Mouse (Mus musculus) MEL (cell line): ENCODE measurements around the gene Cers5. TPM values are rescaled to one million over a fixed set of nuclear protein-coding genes. Genes with fewer than 3 reads are reported as not detected.

Source experiments
- DNase-seq: peaks from one replicate; pipeline ENCODE4 v3.0.0; 2011; ENCODE audit warnings: low read depth, low spot score
- H3K27ac ChIP-seq: 2 replicates; pipeline ENCODE4 v1.5.1; 2012; ENCODE audit warnings: low read depth, mild to moderate bottlenecking, control low read depth, low read length, moderate library complexity; ENCODE audit not compliant: control insufficient read depth
- H3K27me3 ChIP-seq, 2 experiments: fragments of 150-350 bp in 1 of 2; sonication (generic) in 1 of 2; 2 replicates each; pipeline ENCODE4 v1.6.1; 2012; ENCODE audit warnings: low read length in 2 of 2, mild to moderate bottlenecking in 2 of 2, improper control_type of control experiment in 1 of 2, moderate library complexity in 1 of 2; ENCODE audit not compliant: insufficient read depth in 2 of 2, control insufficient read depth in 1 of 2
- H3K36me3 ChIP-seq, 2 experiments: 2 replicates each; pipeline ENCODE4 v1.6.1; 2012 to 2014; ENCODE audit warnings: low read length in 2 of 2, improper control_type of control experiment in 1 of 2, inconsistent platforms in 1 of 2, mild to moderate bottlenecking in 1 of 2; ENCODE audit not compliant: insufficient read depth in 2 of 2, control insufficient read depth in 1 of 2
- H3K4me1 ChIP-seq, 2 experiments: fragments of 150-350 bp in 1 of 2; sonication (generic) in 1 of 2; 2 replicates each; pipeline ENCODE4 v1.6.1; 2012; ENCODE audit warnings: low read length in 2 of 2, improper control_type of control experiment in 1 of 2, mild to moderate bottlenecking in 1 of 2; ENCODE audit not compliant: insufficient read depth in 2 of 2, control insufficient read depth in 1 of 2
- H3K4me3 ChIP-seq, 2 experiments: fragments of 150-350 bp in 1 of 2; sonication (generic) in 1 of 2; 2 replicates each; pipeline ENCODE4 v1.5.1; 2012; ENCODE audit warnings: low read depth in 2 of 2, low read length in 2 of 2, mild to moderate bottlenecking in 2 of 2, moderate library complexity in 2 of 2, control low read depth in 1 of 2, improper control_type of control experiment in 1 of 2; ENCODE audit not compliant: control insufficient read depth in 1 of 2, insufficient read depth in 1 of 2
- H3K79me2 ChIP-seq: 2 replicates; pipeline ENCODE4 v1.6.1; 2012; ENCODE audit warnings: mild to moderate bottlenecking, low read length, moderate library complexity; ENCODE audit not compliant: control insufficient read depth, poor library complexity, insufficient read depth
- H3K9ac ChIP-seq: 2 replicates; pipeline ENCODE4 v1.6.1; 2012; ENCODE audit warnings: low read depth, mild to moderate bottlenecking, control low read depth, low read length, moderate library complexity; ENCODE audit not compliant: control insufficient read depth, poor library complexity, severe bottlenecking
- H3K9me3 ChIP-seq: fragments of 150-350 bp; sonication (generic); replicated peaks from 2 replicates; pipeline ENCODE4 v1.6.1; 2012; ENCODE audit warnings: mild to moderate bottlenecking, low read length, improper control_type of control experiment, moderate library complexity; ENCODE audit not compliant: insufficient read depth
- BHLHE40 ChIP-seq: IDR thresholded peaks from 2 replicates; pipeline ENCODE4 v1.6.1; 2012; ENCODE audit warnings: low read depth, mild to moderate bottlenecking, inconsistent platforms, low read length, improper control_type of control experiment, borderline replicate concordance
- CTCF ChIP-seq, 3 experiments: IDR thresholded peaks in 2 of 3; conservative IDR thresholded peaks in 1 of 3; 2 replicates each; pipeline ENCODE4 v1.5.1; 2011 to 2012; ENCODE audit warnings: low read length in 3 of 3, low read depth in 2 of 3, mild to moderate bottlenecking in 2 of 3, improper control_type of control experiment in 1 of 3, inconsistent platforms in 1 of 3, mixed read lengths in 1 of 3, moderate library complexity in 1 of 3; ENCODE audit not compliant: control insufficient read depth in 1 of 3, insufficient read depth in 1 of 3, poor library complexity in 1 of 3, severe bottlenecking in 1 of 3
- E2F4 ChIP-seq: IDR thresholded peaks from 2 replicates; pipeline ENCODE4 v1.6.1; 2011; ENCODE audit warnings: low read depth, low read length, improper control_type of control experiment, borderline replicate concordance
- GABPA ChIP-seq: IDR thresholded peaks from 2 replicates; pipeline ENCODE4 v1.6.1; 2012; ENCODE audit warnings: low read depth, mild to moderate bottlenecking, inconsistent platforms, low read length, improper control_type of control experiment, moderate library complexity
- GATA1 ChIP-seq: IDR thresholded peaks from 2 replicates; pipeline ENCODE4 v1.6.1; 2011; ENCODE audit warnings: low read depth, low read length, improper control_type of control experiment
- MAZ ChIP-seq: IDR thresholded peaks from 2 replicates; pipeline ENCODE4 v1.6.1; 2012; ENCODE audit warnings: low read depth, mild to moderate bottlenecking, inconsistent platforms, low read length, improper control_type of control experiment
- POLR2A ChIP-seq, 2 experiments: IDR thresholded peaks; 2 replicates each; pipeline ENCODE4 v1.6.1; 2011 to 2012; ENCODE audit warnings: low read length in 2 of 2, mild to moderate bottlenecking in 2 of 2, control low read depth in 1 of 2, improper control_type of control experiment in 1 of 2, low read depth in 1 of 2, moderate library complexity in 1 of 2; ENCODE audit not compliant: control insufficient read depth in 1 of 2, insufficient read depth in 1 of 2, poor library complexity in 1 of 2
- POLR2AphosphoS5 ChIP-seq: IDR thresholded peaks from 2 replicates; pipeline ENCODE4 v1.6.1; 2012; ENCODE audit warnings: low read depth, borderline replicate concordance, mild to moderate bottlenecking, inconsistent platforms, low read length, moderate library complexity, mixed read lengths
- RAD21 ChIP-seq: IDR thresholded peaks from 2 replicates; pipeline ENCODE4 v1.6.1; 2011; ENCODE audit warnings: mild to moderate bottlenecking, low read depth, low read length, improper control_type of control experiment
- SMC3 ChIP-seq: IDR thresholded peaks from 2 replicates; pipeline ENCODE4 v1.6.1; 2011; ENCODE audit warnings: low read depth, low read length, improper control_type of control experiment
- TBP ChIP-seq: IDR thresholded peaks from 2 replicates; pipeline ENCODE4 v1.8.0; 2011; ENCODE audit warnings: low read depth, low read length, improper control_type of control experiment
- USF1 ChIP-seq: IDR thresholded peaks from 2 replicates; pipeline ENCODE4 v1.6.1; 2014; ENCODE audit warnings: low read depth, mild to moderate bottlenecking, inconsistent platforms, low read length, improper control_type of control experiment, moderate library complexity
- ZC3H11A ChIP-seq: IDR thresholded peaks from 2 replicates; pipeline ENCODE4 v1.6.1; 2012; ENCODE audit warnings: low read depth, mild to moderate bottlenecking, inconsistent platforms, low read length, improper control_type of control experiment
- ZNF384 ChIP-seq: IDR thresholded peaks from 2 replicates; pipeline ENCODE4 v1.6.1; 2012; ENCODE audit warnings: low read depth, mild to moderate bottlenecking, inconsistent platforms, low read length, improper control_type of control experiment
- polyA plus RNA-seq, 2 experiments: library from polyadenylated mRNA; stranded (reverse) in 1 of 2; unstranded in 1 of 2; fragments of >175 nt in 1 of 2; fragments of >200 nt in 1 of 2; gene quantifications; 2 replicates each; pipeline versions ENCODE4 v1.2.1 to v1.2.4; 2012; ENCODE audit warnings: low replicate concordance in 2 of 2, low read depth in 1 of 2; ENCODE audit not compliant: insufficient read length in 2 of 2, insufficient read depth in 1 of 2, missing spikeins in 1 of 2
- total RNA-seq: library from RNA; depleted of rRNA; stranded (reverse); fragments of 300-350 nt; gene quantifications from 2 replicates; pipeline ENCODE4 v1.2.3, GENCODE M21; 2012

Gene Cers5
- total and polyA plus RNA-seq, 3 experiments, result 21.8 to 43.5 TPM; not detected in 1

- peaks cover 13% of the 10 kb centered on the region for H3K79me2 ChIP-seq
- no peaks in the 10 kb centered on the region for H3K9me3 ChIP-seq
- 0 out of 4 replicates have a peak, but pooled peaks cover 0 to 7% of the 10 kb centered on the region in 2 experiments for H3K4me1 ChIP-seq
- no peak overlapping the region for H3K9ac ChIP-seq
- no peak overlapping the region for H3K27ac ChIP-seq
- no peak overlapping the region for H3K4me3 ChIP-seq
- peaks cover 6 to 10% of the 10 kb centered on the region in 2 experiments for H3K36me3 ChIP-seq
- no peak for TF ChIP-seq TBP
- TF ChIP-seq CTCF (IDR thresholded peaks at IDR 0.05 in 2 of 3, conservative IDR thresholded peaks at IDR 0.05 in 1 of 3; ENCODE audit: control insufficient read depth in 1 of 3, insufficient read depth in 1 of 3, low read depth in 2 of 3, low read length in 3 of 3, poor library complexity in 1 of 3, severe bottlenecking in 1 of 3), result peak; percentile 14 to 40 (median 37); a peak in 3 of 6 replicates
- TF ChIP-seq USF1, result no peak
- TF ChIP-seq SMC3, result peak; percentile 45
- peak; percentile 19; the same call in 1 of the 2 replicates for TF ChIP-seq ZC3H11A
- peak; percentile 13; the same call in 1 of the 2 replicates for TF ChIP-seq RAD21
- TF ChIP-seq ZNF384, result 0 out of 2 replicates have a peak, but pooled peaks have one; percentile 17
- H3K27me3 ChIP-seq, result no peaks in the 10 kb centered on the region
- DNase-seq, result peak; percentile 45
These were observed 43.5 kb downstream of the Cers5 start for GRCm38 (mm10) chr15:99729056-99729783.

DNA sequence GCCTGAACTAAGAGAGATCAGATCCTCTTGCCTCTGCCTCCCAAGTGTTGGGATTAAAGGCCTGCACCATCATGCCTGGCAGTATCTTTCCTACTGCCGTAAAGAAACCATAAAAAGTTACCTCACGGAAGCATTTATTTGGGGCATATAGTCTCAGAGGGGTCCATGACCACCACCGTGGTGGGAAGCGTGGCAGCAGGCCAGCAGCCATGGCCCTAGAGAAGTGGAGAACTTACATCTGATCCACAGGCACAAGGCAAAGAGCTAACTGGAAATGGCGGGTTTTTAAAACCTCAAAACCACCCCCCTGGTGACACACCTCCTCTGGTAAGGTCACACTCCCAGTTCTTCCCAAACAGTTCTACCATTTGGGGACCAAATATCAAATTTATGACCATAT lies 44.5 kb downstream of the Cers5 start:
- H3K9ac ChIP-seq, result no peak overlapping the region
- peaks cover 13% of the 10 kb centered on the region for H3K79me2 ChIP-seq
- DNase-seq, result no peak
- peaks cover 6 to 10% of the 10 kb centered on the region in 2 experiments for H3K36me3 ChIP-seq
- H3K4me3 ChIP-seq, result no peak overlapping the region
- no peak overlapping the region for H3K27ac ChIP-seq
- no peaks in the 10 kb centered on the region for H3K27me3 ChIP-seq
- TF ChIP-seq ZNF384, result no peak
- no peaks in the 10 kb centered on the region for H3K9me3 ChIP-seq
- H3K4me1 ChIP-seq, result peaks cover 0 to 15% of the 10 kb centered on the region in 2 experiments; a peak in 2 of 4 replicates

GRCm38 (mm10) chr15:99727525-99727924 lies 45.2 kb downstream of the Cers5 start:
- TF ChIP-seq MAZ, result no peak
- TF ChIP-seq GABPA, result no peak
- TF ChIP-seq SMC3, result no peak
- TF ChIP-seq RAD21, result no peak
- no peak for TF ChIP-seq POLR2AphosphoS5
- no peak for TF ChIP-seq GATA1
- TF ChIP-seq BHLHE40, result no peak
- no peak for TF ChIP-seq POLR2A (IDR thresholded peaks at IDR 0.05; ENCODE audit: control insufficient read depth in 1 of 2, insufficient read depth in 1 of 2, low read depth in 1 of 2, low read length in 2 of 2, poor library complexity in 1 of 2)
- TF ChIP-seq CTCF (IDR thresholded peaks at IDR 0.05 in 2 of 3, conservative IDR thresholded peaks at IDR 0.05 in 1 of 3; ENCODE audit: control insufficient read depth in 1 of 3, insufficient read depth in 1 of 3, low read depth in 2 of 3, low read length in 3 of 3, poor library complexity in 1 of 3, severe bottlenecking in 1 of 3), result no peak
- TF ChIP-seq USF1, result no peak
- no peak for TF ChIP-seq E2F4
- DNase-seq, result no peak
- no peaks in the 10 kb centered on the region for H3K9me3 ChIP-seq
- H3K4me1 ChIP-seq, result peaks cover 0 to 15% of the 10 kb centered on the region in 2 experiments; a peak in 2 of 4 replicates
- no peak overlapping the region for H3K27ac ChIP-seq
- no peak overlapping the region for H3K9ac ChIP-seq
- H3K36me3 ChIP-seq, result peaks cover 6 to 10% of the 10 kb centered on the region in 2 experiments
- H3K79me2 ChIP-seq, result peaks cover 13% of the 10 kb centered on the region
- H3K4me3 ChIP-seq, result no peak overlapping the region
- H3K27me3 ChIP-seq, result no peaks in the 10 kb centered on the region
